Mouse (Mus musculus): ENCODE measurements around the gene Ndufa4. TPM values are rescaled to one million over a fixed set of nuclear protein-coding genes. Genes with fewer than 3 reads are reported as not detected.

The Ndufa4 gene
- 1,963 and 2,026 TPM in 2 replicates for polyA plus RNA-seq (2014; fragmentation: Nextera tagmentation; extraction: Ambion mirVana)

- peak; percentile 96 for ATAC-seq (ENCODE audit: insufficient number of reproducible peaks, insufficient read depth, low FRiP score, low read depth)
- Histone ChIP-seq H3K4me2 (ENCODE audit: low read length) (peak within 1 kb of the TSS; percentile 84), H3K4me1 (ENCODE audit: control insufficient read depth in 2 of 2, insufficient read depth in 2 of 2, low read length in 2 of 2) (peaks cover 2 to 13% of the 10 kb centered on the region in 2 experiments; a peak in 3 of 4 replicates), H3K36me3 (ENCODE audit: control insufficient read depth, insufficient read depth, low read length) (peaks cover 34% of the 10 kb centered on the region), H3K9me3 (ENCODE audit: control insufficient read depth, low read length) (no peaks in the 10 kb centered on the region), H3K9ac (ENCODE audit: low read length) (peak within 1 kb of the TSS; percentile 97), H3K27ac (replicated peaks in 1 of 2; ENCODE audit: control insufficient read depth in 1 of 2, insufficient read depth in 1 of 2, low read depth in 2 of 2, low read length in 2 of 2) (peak within 1 kb of the TSS; percentile 87 to 89), H3K4me3 (ENCODE audit: control insufficient read depth in 1 of 2, insufficient read depth in 1 of 2, low read depth in 1 of 2, low read length in 2 of 2) (peak within 1 kb of the TSS; percentile 89 to 94), H3K27me3 (ENCODE audit: control insufficient read depth, insufficient read depth, low read length) (no peaks in the 10 kb centered on the region)
- under 1% methylated on average over 59 of the region's 59 CpGs for WGBS
Observed at GRCm38 (mm10) chr6:11907269-11908032, at the start of gene Ndufa4, which contains the start of gene Phf14. Ndufa4 (minus strand) TSS chr6:11907497. Phf14 (plus strand) TSS chr6:11907809.

GRCm38 (mm10) chr6:11948100-11948499, 40.8 kb upstream of the Ndufa4 start:
- 95% methylated on average over 1 of the region's 1 CpGs for WGBS
- ATAC-seq (ENCODE audit: insufficient number of reproducible peaks, insufficient read depth, low FRiP score, low read depth), result no peak

GRCm38 (mm10) chr6:11942089-11942488, 34.8 kb upstream of the Ndufa4 start:
- WGBS, result 96% methylated on average over 4 of the region's 4 CpGs
- no peak overlapping the region for H3K9ac ChIP-seq (ENCODE audit: low read length)
- H3K9me3 ChIP-seq (ENCODE audit: control insufficient read depth, low read length), result no peaks in the 10 kb centered on the region
- peaks cover 22% of the 10 kb centered on the region for H3K36me3 ChIP-seq (ENCODE audit: control insufficient read depth, insufficient read depth, low read length)
- ATAC-seq (ENCODE audit: insufficient number of reproducible peaks, insufficient read depth, low FRiP score, low read depth), result no peak
- no peak overlapping the region for H3K4me3 ChIP-seq (ENCODE audit: control insufficient read depth in 1 of 2, insufficient read depth in 1 of 2, low read depth in 1 of 2, low read length in 2 of 2)
- no peak overlapping the region for H3K4me2 ChIP-seq (ENCODE audit: low read length)
- H3K4me1 ChIP-seq (ENCODE audit: control insufficient read depth in 2 of 2, insufficient read depth in 2 of 2, low read length in 2 of 2), result peaks cover 2 to 12% of the 10 kb centered on the region in 2 experiments
- no peaks in the 10 kb centered on the region for H3K27me3 ChIP-seq (ENCODE audit: control insufficient read depth, insufficient read depth, low read length)
- H3K27ac ChIP-seq (replicated peaks in 1 of 2; ENCODE audit: control insufficient read depth in 1 of 2, insufficient read depth in 1 of 2, low read depth in 2 of 2, low read length in 2 of 2), result no peak overlapping the region

More at GRCm38 (mm10) chr6:11948100-11948499, 40.8 kb upstream of the Ndufa4 start:
- H3K4me1 ChIP-seq (ENCODE audit: control insufficient read depth in 2 of 2, insufficient read depth in 2 of 2, low read length in 2 of 2), result peaks cover 2 to 12% of the 10 kb centered on the region in 2 experiments
- no peak overlapping the region for H3K4me2 ChIP-seq (ENCODE audit: low read length)
- no peak overlapping the region for H3K4me3 ChIP-seq (ENCODE audit: control insufficient read depth in 1 of 2, insufficient read depth in 1 of 2, low read depth in 1 of 2, low read length in 2 of 2)
- H3K27ac ChIP-seq (replicated peaks in 1 of 2; ENCODE audit: control insufficient read depth in 1 of 2, insufficient read depth in 1 of 2, low read depth in 2 of 2, low read length in 2 of 2), result no peak overlapping the region
- H3K9ac ChIP-seq (ENCODE audit: low read length), result no peak overlapping the region
- H3K9me3 ChIP-seq (ENCODE audit: control insufficient read depth, low read length), result no peaks in the 10 kb centered on the region
- H3K27me3 ChIP-seq (ENCODE audit: control insufficient read depth, insufficient read depth, low read length), result no peaks in the 10 kb centered on the region
- peaks cover 26% of the 10 kb centered on the region for H3K36me3 ChIP-seq (ENCODE audit: control insufficient read depth, insufficient read depth, low read length)

- ATAC-seq (ENCODE audit: insufficient number of reproducible peaks, insufficient read depth, low FRiP score, low read depth), result no peak
- H3K4me1 ChIP-seq (ENCODE audit: control insufficient read depth in 2 of 2, insufficient read depth in 2 of 2, low read length in 2 of 2), result peaks cover 2 to 12% of the 10 kb centered on the region in 2 experiments
- peaks cover 20% of the 10 kb centered on the region for H3K36me3 ChIP-seq (ENCODE audit: control insufficient read depth, insufficient read depth, low read length)
- no peaks in the 10 kb centered on the region for H3K9me3 ChIP-seq (ENCODE audit: control insufficient read depth, low read length)
- no peak overlapping the region for H3K4me3 ChIP-seq (ENCODE audit: control insufficient read depth in 1 of 2, insufficient read depth in 1 of 2, low read depth in 1 of 2, low read length in 2 of 2)
- no peaks in the 10 kb centered on the region for H3K27me3 ChIP-seq (ENCODE audit: control insufficient read depth, insufficient read depth, low read length)
- H3K9ac ChIP-seq (ENCODE audit: low read length), result no peak overlapping the region
- H3K4me2 ChIP-seq (ENCODE audit: low read length), result no peak overlapping the region
- no peak overlapping the region for H3K27ac ChIP-seq (replicated peaks in 1 of 2; ENCODE audit: control insufficient read depth in 1 of 2, insufficient read depth in 1 of 2, low read depth in 2 of 2, low read length in 2 of 2)
Observed at GRCm38 (mm10) chr6:11940895-11941294, 33.6 kb upstream of the Ndufa4 start.

GRCm38 (mm10) chr6:11933403-11933802, 26.1 kb upstream of the Ndufa4 start:
- H3K4me2 ChIP-seq (ENCODE audit: low read length), result no peak overlapping the region
- ATAC-seq (ENCODE audit: insufficient number of reproducible peaks, insufficient read depth, low FRiP score, low read depth), result no peak
- H3K27ac ChIP-seq (replicated peaks in 1 of 2; ENCODE audit: control insufficient read depth in 1 of 2, insufficient read depth in 1 of 2, low read depth in 2 of 2, low read length in 2 of 2), result no peak overlapping the region
- no peak overlapping the region for H3K9ac ChIP-seq (ENCODE audit: low read length)
- H3K4me3 ChIP-seq (ENCODE audit: control insufficient read depth in 1 of 2, insufficient read depth in 1 of 2, low read depth in 1 of 2, low read length in 2 of 2), result no peak overlapping the region
- H3K4me1 ChIP-seq (ENCODE audit: control insufficient read depth in 2 of 2, insufficient read depth in 2 of 2, low read length in 2 of 2), result no peaks in the 10 kb centered on the region
- no peaks in the 10 kb centered on the region for H3K9me3 ChIP-seq (ENCODE audit: control insufficient read depth, low read length)
- WGBS, result 94% methylated on average over 7 of the region's 7 CpGs
- H3K36me3 ChIP-seq (ENCODE audit: control insufficient read depth, insufficient read depth, low read length), result peaks cover 16% of the 10 kb centered on the region
- H3K27me3 ChIP-seq (ENCODE audit: control insufficient read depth, insufficient read depth, low read length), result no peaks in the 10 kb centered on the region

- H3K27me3 ChIP-seq (ENCODE audit: control insufficient read depth, insufficient read depth, low read length), result no peaks in the 10 kb centered on the region
- peaks cover 4 to 13% of the 10 kb centered on the region in 2 experiments; a peak in 2 of 4 replicates for H3K4me1 ChIP-seq (ENCODE audit: control insufficient read depth in 2 of 2, insufficient read depth in 2 of 2, low read length in 2 of 2)
- H3K4me2 ChIP-seq (ENCODE audit: low read length), result peak overlapping the region; percentile 68
- H3K9ac ChIP-seq (ENCODE audit: low read length), result no peak overlapping the region
- H3K36me3 ChIP-seq (ENCODE audit: control insufficient read depth, insufficient read depth, low read length), result peaks cover 21% of the 10 kb centered on the region
- no peak overlapping the region for H3K4me3 ChIP-seq (ENCODE audit: control insufficient read depth in 1 of 2, insufficient read depth in 1 of 2, low read depth in 1 of 2, low read length in 2 of 2)
- H3K9me3 ChIP-seq (ENCODE audit: control insufficient read depth, low read length), result no peaks in the 10 kb centered on the region
- no peak for ATAC-seq (ENCODE audit: insufficient number of reproducible peaks, insufficient read depth, low FRiP score, low read depth)
- WGBS, result 58% methylated on average over 6 of the region's 6 CpGs
- no peak overlapping the region for H3K27ac ChIP-seq (replicated peaks in 1 of 2; ENCODE audit: control insufficient read depth in 1 of 2, insufficient read depth in 1 of 2, low read depth in 2 of 2, low read length in 2 of 2)
Observed at GRCm38 (mm10) chr6:11927485-11927884, 20.2 kb upstream of the Ndufa4 start.

- peak overlapping the region; percentile 73 to 96 for H3K27ac ChIP-seq (replicated peaks in 1 of 2; ENCODE audit: control insufficient read depth in 1 of 2, insufficient read depth in 1 of 2, low read depth in 2 of 2, low read length in 2 of 2)
- no peaks in the 10 kb centered on the region for H3K27me3 ChIP-seq (ENCODE audit: control insufficient read depth, insufficient read depth, low read length)
- no peaks in the 10 kb centered on the region for H3K9me3 ChIP-seq (ENCODE audit: control insufficient read depth, low read length)
- ATAC-seq (ENCODE audit: insufficient number of reproducible peaks, insufficient read depth, low FRiP score, low read depth), result peak; percentile 62
- H3K4me2 ChIP-seq (ENCODE audit: low read length), result peak overlapping the region; percentile 68
- H3K4me3 ChIP-seq (ENCODE audit: control insufficient read depth in 1 of 2, insufficient read depth in 1 of 2, low read depth in 1 of 2, low read length in 2 of 2), result peak overlapping the region; percentile 55 to 86
- WGBS, result 0% methylated on average over 32 of the region's 40 CpGs
- H3K36me3 ChIP-seq (ENCODE audit: control insufficient read depth, insufficient read depth, low read length), result peaks cover 18% of the 10 kb centered on the region
- H3K9ac ChIP-seq (ENCODE audit: low read length), result peak overlapping the region; percentile 98
- peaks cover 4 to 13% of the 10 kb centered on the region in 2 experiments; a peak in 2 of 4 replicates for H3K4me1 ChIP-seq (ENCODE audit: control insufficient read depth in 2 of 2, insufficient read depth in 2 of 2, low read length in 2 of 2)
Observed at GRCm38 (mm10) chr6:11926082-11926595, 18.8 kb upstream of the Ndufa4 start.
